Mouse (Mus musculus) hindlimb bud, embryonic 11.5 days (tissue): ENCODE measurements at regions not wholly inside any gene's neighbourhood (a gene's known extent, or its start where the extent isn't known, plus 50 kb on each side); places are given as distances from the start of the nearest gene placed in this dataset.

Experiments
- DNase-seq: peaks from one replicate; pipeline ENCODE4 v3.0.0-alpha.2; 2012; ENCODE audit warnings: low read depth, low spot score; ENCODE audit errors: extremely low spot score

GRCm38 (mm10) chr6:18934362-18934761, 68.2 kb downstream of the Ankrd7 start:
- peak; percentile 30 for DNase-seq

GRCm38 (mm10) chr6:18946002-18946683, 80.0 kb downstream of the Ankrd7 start:
- no peak for DNase-seq
